Mouse (Mus musculus) hindbrain, embryonic 16.5 days (tissue): ENCODE data around the gene Eif4e2. TPM values are rescaled to one million over a fixed set of nuclear protein-coding genes. Genes with fewer than 3 reads are reported as not detected.

Source experiments
- ATAC-seq: fragments of 200-750 bp; cut with Nextera tagmentation; 2 replicates; pipeline ENCODE4 v1.8.0; 2017; ENCODE audit warnings: moderate TSS enrichment, moderate library complexity
- H3K27ac ChIP-seq: fragments of 300-500 bp; sonication (generic); 2 replicates; pipeline ENCODE4 v1.5.1; 2014; ENCODE audit warnings: low read depth, mild to moderate bottlenecking, control low read depth, low read length, moderate library complexity
- H3K27me3 ChIP-seq: fragments of 300-500 bp; sonication (generic); replicated peaks from 2 replicates; pipeline ENCODE4 v1.6.1; 2014; ENCODE audit warnings: low read length; ENCODE audit not compliant: control insufficient read depth, insufficient read depth
- H3K36me3 ChIP-seq: fragments of 300-500 bp; sonication (generic); 2 replicates; pipeline ENCODE4 v1.6.1; 2014; ENCODE audit warnings: mild to moderate bottlenecking, low read length, moderate library complexity, mixed read lengths; ENCODE audit not compliant: control insufficient read depth, insufficient read depth
- H3K4me1 ChIP-seq: fragments of 300-500 bp; sonication (generic); 2 replicates; pipeline ENCODE4 v1.6.1; 2014; ENCODE audit warnings: low read depth, low read length; ENCODE audit not compliant: control insufficient read depth, insufficient read depth
- H3K4me2 ChIP-seq: fragments of 300-500 bp; sonication (generic); 2 replicates; pipeline ENCODE4 v1.6.1; 2014; ENCODE audit warnings: mild to moderate bottlenecking, low read length, control low read depth, moderate library complexity
- H3K4me3 ChIP-seq: fragments of 300-500 bp; sonication (generic); 2 replicates; pipeline ENCODE4 v1.5.1; 2014; ENCODE audit warnings: mild to moderate bottlenecking, low read length, control low read depth, moderate library complexity
- H3K9ac ChIP-seq: fragments of 300-500 bp; sonication (generic); 2 replicates; pipeline ENCODE4 v1.6.1; 2014; ENCODE audit warnings: low read depth, mild to moderate bottlenecking, control low read depth, low read length, moderate library complexity
- H3K9me3 ChIP-seq: fragments of 300-500 bp; sonication (generic); 2 replicates; pipeline ENCODE4 v1.6.1; 2014; ENCODE audit warnings: mild to moderate bottlenecking, low read length, moderate library complexity; ENCODE audit not compliant: control insufficient read depth
- WGBS: fragments of 180-500 bp; shearing (Covaris S2); extraction: QIAGEN DNeasy Blood & Tissue Kit; methylation state at CpG from one replicate; pipeline ENCODE4 v1.1.7; 2014; 5-methylcytosine and 5-hydroxymethylcytosine counted together
- polyA plus RNA-seq: library from polyadenylated mRNA; unstranded; fragments of >200 nt; fragmentation: Nextera tagmentation; extraction: Ambion mirVana; gene quantifications from 2 replicates; pipeline ENCODE4 v1.2.1, GENCODE M21; 2015

The Eif4e2 gene
- polyA plus RNA-seq, 1 experiment from 2014 or later = 79.3 TPM

DNA sequence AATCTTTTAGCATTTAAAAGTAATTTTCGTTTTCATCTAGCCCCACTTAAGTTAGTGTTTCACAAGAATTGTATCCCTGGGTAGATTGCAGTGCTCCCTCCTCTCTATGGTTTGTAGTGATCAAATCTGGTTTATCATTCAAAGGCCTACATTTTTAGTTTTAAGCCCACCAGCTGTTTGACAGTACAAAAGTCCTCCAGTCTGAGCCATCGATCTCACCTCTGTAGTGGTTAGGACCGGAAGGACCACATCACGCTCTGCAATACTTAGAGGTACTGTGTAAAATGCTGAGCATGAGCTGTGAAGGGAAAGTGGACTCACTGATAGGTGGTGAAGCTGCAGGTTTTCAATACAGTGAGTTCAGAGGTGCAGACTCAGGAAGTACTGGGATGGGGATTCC, 1.0 kb downstream of the Eif4e2 start:
- peak overlapping the region; percentile 99; the same call in 1 of the 2 replicates for H3K27ac ChIP-seq
- H3K9ac ChIP-seq = peak overlapping the region; percentile 99
- no peaks in the 10 kb centered on the region for H3K27me3 ChIP-seq
- peak overlapping the region; percentile 80 for H3K4me2 ChIP-seq
- 30% methylated on average over 4 of the region's 4 CpGs for WGBS
- H3K36me3 ChIP-seq = 0 out of 2 replicates have a peak, but pooled peaks cover 5% of the 10 kb centered on the region
- H3K4me3 ChIP-seq = peak overlapping the region; percentile 96
- no peak for ATAC-seq
- peaks cover 30% of the 10 kb centered on the region for H3K4me1 ChIP-seq
- H3K9me3 ChIP-seq = no peaks in the 10 kb centered on the region

- no peak for ATAC-seq
- 65% methylated on average over 3 of the region's 3 CpGs for WGBS
- no peaks in the 10 kb centered on the region for H3K9me3 ChIP-seq
Measured at GRCm38 (mm10) chr1:87217938-87218337, 4.2 kb downstream of the Eif4e2 start.

DNA sequence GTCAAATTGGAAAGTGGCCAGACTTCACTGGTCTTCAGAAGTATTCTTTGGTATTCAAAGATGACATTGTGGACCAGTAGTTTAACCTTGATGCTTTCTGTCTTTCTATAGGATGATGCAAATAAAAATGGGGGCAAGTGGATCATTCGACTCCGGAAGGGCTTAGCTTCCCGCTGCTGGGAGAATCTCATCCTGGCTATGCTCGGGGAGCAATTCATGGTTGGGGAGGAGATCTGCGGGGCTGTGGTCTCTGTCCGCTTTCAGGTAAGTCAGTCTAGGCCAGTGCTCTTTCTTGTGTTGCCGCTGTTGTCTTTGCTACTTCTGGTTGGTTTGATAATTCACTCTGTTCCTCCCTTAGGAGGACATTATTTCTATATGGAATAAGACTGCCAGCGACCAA, 12.0 kb downstream of the Eif4e2 start:
- no peak overlapping the region for H3K27ac ChIP-seq
- 95% methylated on average over 8 of the region's 8 CpGs for WGBS
- no peaks in the 10 kb centered on the region for H3K27me3 ChIP-seq
- ATAC-seq = no peak
- no peak overlapping the region for H3K4me3 ChIP-seq
- H3K9me3 ChIP-seq = no peaks in the 10 kb centered on the region
- H3K9ac ChIP-seq = no peak overlapping the region
- H3K4me1 ChIP-seq = no peaks in the 10 kb centered on the region
- peaks cover 65% of the 10 kb centered on the region for H3K36me3 ChIP-seq
- no peak overlapping the region for H3K4me2 ChIP-seq

More at GRCm38 (mm10) chr1:87217938-87218337, 4.2 kb downstream of the Eif4e2 start:
- no peaks in the 10 kb centered on the region for H3K27me3 ChIP-seq
- no peak overlapping the region for H3K9ac ChIP-seq
- no peak overlapping the region for H3K4me3 ChIP-seq
- H3K4me2 ChIP-seq = no peak overlapping the region
- peaks cover 28% of the 10 kb centered on the region for H3K36me3 ChIP-seq
- H3K27ac ChIP-seq = no peak overlapping the region
- H3K4me1 ChIP-seq = peaks cover 28% of the 10 kb centered on the region

DNA sequence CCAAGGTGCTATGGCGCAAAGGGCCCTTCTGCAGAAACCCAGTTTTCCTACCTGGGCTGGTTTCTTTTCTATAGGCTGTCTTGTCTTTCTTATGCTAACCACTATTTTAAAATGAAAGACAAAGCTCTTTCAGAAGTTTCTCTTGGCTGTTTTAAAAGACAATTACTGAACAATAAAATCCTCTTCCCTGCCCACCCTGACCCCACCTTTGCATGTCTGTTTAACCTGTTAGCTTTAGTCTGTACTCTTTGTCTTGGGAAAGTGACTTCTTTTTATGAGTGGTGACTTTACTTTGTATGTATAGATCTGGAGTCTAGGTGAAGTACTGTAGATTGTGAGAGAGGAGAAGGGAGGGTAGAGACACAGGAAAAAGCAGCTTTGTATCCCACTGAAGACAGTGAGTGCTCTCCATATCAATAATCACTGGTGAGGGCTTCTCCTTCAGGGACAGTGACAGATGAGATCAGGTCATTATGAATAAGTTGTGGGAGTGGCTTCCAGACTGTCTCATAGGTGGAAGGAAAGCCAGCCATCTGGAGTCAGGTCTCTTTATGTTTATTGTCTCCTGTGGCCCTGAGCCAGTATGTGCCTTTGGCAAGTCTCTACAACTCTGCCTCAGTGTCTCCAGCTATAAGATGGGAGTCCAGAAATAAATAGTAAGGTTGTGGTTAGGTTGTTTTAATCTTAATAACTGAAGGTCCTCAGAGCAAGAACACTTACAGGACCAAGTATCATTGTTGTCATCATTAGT, 12.9 kb downstream of the Eif4e2 start:
- no peaks in the 10 kb centered on the region for H3K27me3 ChIP-seq
- H3K4me2 ChIP-seq = no peak overlapping the region
- H3K9ac ChIP-seq = no peak overlapping the region
- no peak overlapping the region for H3K4me3 ChIP-seq
- no peak overlapping the region for H3K27ac ChIP-seq
- H3K36me3 ChIP-seq = peaks cover 59% of the 10 kb centered on the region
- no peaks in the 10 kb centered on the region for H3K9me3 ChIP-seq
- H3K4me1 ChIP-seq = no peaks in the 10 kb centered on the region
- WGBS = 100% methylated on average over 1 of the region's 1 CpGs
- no peak for ATAC-seq

- no peak overlapping the region for H3K4me3 ChIP-seq
- H3K9me3 ChIP-seq = no peaks in the 10 kb centered on the region
- no peaks in the 10 kb centered on the region for H3K4me1 ChIP-seq
- no peak overlapping the region for H3K4me2 ChIP-seq
- 70% methylated on average over 3 of the region's 3 CpGs for WGBS
- peaks cover 55% of the 10 kb centered on the region for H3K36me3 ChIP-seq
- H3K27me3 ChIP-seq = no peaks in the 10 kb centered on the region
- no peak for ATAC-seq
- H3K27ac ChIP-seq = no peak overlapping the region
- no peak overlapping the region for H3K9ac ChIP-seq
Measured at GRCm38 (mm10) chr1:87227160-87227550, 13.4 kb downstream of the Eif4e2 start.

DNA sequence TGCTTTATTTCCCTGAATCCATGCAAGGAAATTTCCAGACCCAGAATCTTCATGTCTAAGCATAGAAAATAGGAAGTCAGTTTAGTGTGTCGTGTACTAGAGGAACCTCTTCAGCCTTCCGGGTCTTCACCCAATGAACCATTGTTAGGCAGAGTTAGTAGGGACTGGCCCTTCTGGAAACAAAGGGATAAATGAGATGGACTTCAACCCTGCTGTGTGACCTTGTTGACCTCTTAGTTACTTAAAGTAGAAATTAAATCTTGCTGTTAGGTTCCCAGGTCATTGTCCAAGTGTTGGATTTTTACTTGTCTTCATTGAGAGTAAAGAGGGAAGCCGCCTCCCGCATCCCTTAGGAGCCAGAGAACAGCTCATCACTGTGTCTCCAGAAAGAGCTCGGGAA, 16.9 kb downstream of the Eif4e2 start:
- Histone ChIP-seq H3K36me3 (peaks cover 58% of the 10 kb centered on the region), H3K27ac (no peak overlapping the region), H3K4me3 (no peak overlapping the region), H3K4me1 (no peaks in the 10 kb centered on the region), H3K4me2 (no peak overlapping the region), H3K9ac (no peak overlapping the region), H3K27me3 (no peaks in the 10 kb centered on the region), H3K9me3 (no peaks in the 10 kb centered on the region)
- no peak for ATAC-seq
- 64% methylated on average over 5 of the region's 5 CpGs for WGBS

DNA sequence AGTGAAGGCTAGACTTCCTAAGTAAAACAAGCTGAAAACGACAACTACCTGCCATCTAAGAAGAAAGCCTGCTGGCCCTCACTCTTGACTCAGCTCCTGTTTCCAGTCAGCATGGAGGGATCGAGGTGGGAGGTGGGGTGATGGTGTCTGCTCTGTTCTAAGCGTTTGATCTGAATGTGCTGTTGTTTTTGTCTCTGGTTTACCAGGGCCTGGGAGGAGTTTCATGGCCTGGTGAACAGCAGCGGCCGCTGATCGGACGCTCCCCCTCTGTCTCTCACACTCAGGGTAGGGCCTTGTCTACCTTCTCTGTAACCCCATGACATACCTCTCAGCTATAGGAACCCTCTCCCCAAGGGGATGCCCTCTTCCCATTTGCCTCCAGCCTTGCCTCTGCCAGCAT, 18.5 kb downstream of the Eif4e2 start:
- Histone ChIP-seq H3K9ac (no peak overlapping the region), H3K4me1 (no peaks in the 10 kb centered on the region), H3K27me3 (no peaks in the 10 kb centered on the region), H3K36me3 (peaks cover 45% of the 10 kb centered on the region), H3K9me3 (no peaks in the 10 kb centered on the region), H3K27ac (no peak overlapping the region), H3K4me2 (no peak overlapping the region), H3K4me3 (no peak overlapping the region)
- no peak for ATAC-seq
- 72% methylated on average over 7 of the region's 7 CpGs for WGBS

- Histone ChIP-seq H3K9me3 (no peaks in the 10 kb centered on the region), H3K4me2 (no peak overlapping the region), H3K9ac (no peak overlapping the region), H3K27me3 (no peaks in the 10 kb centered on the region), H3K4me3 (no peak overlapping the region), H3K4me1 (no peaks in the 10 kb centered on the region), H3K27ac (no peak overlapping the region), H3K36me3 (peaks cover 15% of the 10 kb centered on the region)
- no peak for ATAC-seq
- 87% methylated on average over 8 of the region's 8 CpGs for WGBS
Measured at GRCm38 (mm10) chr1:87239056-87239455, 25.3 kb downstream of the Eif4e2 start.

- WGBS = 91% methylated on average over 8 of the region's 8 CpGs
- H3K4me1 ChIP-seq = no peaks in the 10 kb centered on the region
Measured at GRCm38 (mm10) chr1:87243021-87243420, 29.3 kb downstream of the Eif4e2 start.

More at GRCm38 (mm10) chr1:87243021-87243420, 29.3 kb downstream of the Eif4e2 start:
- ATAC-seq = no peak
- no peaks in the 10 kb centered on the region for H3K27me3 ChIP-seq
- no peak overlapping the region for H3K9ac ChIP-seq
- peaks cover 8% of the 10 kb centered on the region for H3K36me3 ChIP-seq
- no peak overlapping the region for H3K4me2 ChIP-seq
- no peak overlapping the region for H3K4me3 ChIP-seq
- H3K9me3 ChIP-seq = no peaks in the 10 kb centered on the region
- no peak overlapping the region for H3K27ac ChIP-seq
